Mouse (Mus musculus): ENCODE data around the gene Ndufa7.
"Not testable (repeated sequence)": the region's sequence is repeated elsewhere in the genome, so short reads cannot be mapped to it uniquely, and the experiment has no call there.

Gene Ndufa7

DNA sequence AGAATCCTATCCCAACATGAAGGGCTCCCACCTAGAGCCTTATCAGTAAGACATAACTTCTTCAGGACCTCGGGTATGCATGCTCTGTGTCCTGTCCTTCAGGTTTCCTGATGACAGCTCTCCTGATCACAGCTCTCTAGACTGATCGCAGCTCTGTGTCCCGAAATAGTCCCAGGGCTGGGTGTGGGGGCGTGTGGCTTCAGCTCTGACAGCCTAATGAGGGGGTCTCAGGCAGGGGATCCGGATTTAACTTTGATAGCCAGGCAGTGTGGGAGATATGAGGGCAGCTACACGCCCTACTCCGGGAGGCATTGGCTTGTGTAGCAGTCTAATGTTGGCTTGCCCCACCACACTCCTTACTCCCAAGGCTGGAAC lies 13.2 kb upstream of the Ndufa7 start:
- DNase-seq (ENCODE audit: low read depth) = no peak

GRCm38 (mm10) chr17:33812475-33812874 lies 11.9 kb upstream of the Ndufa7 start:
- peak; percentile 52 for DNase-seq (ENCODE audit: low read depth)

- no peak for DNase-seq (ENCODE audit: low read depth)
These were observed 11.4 kb upstream of the Ndufa7 start for GRCm38 (mm10) chr17:33812990-33813389.

- DNase-seq (ENCODE audit: low read depth) = peak; percentile 68
These were observed 9.0 kb upstream of the Ndufa7 start for GRCm38 (mm10) chr17:33815399-33815798.

- DNase-seq (ENCODE audit: low read depth) = no peak
These were observed 7.8 kb upstream of the Ndufa7 start for GRCm38 (mm10) chr17:33816612-33817011.

GRCm38 (mm10) chr17:33817184-33817968 lies 7.0 kb upstream of the Ndufa7 start:
- peak; percentile 87 for DNase-seq (ENCODE audit: low read depth)

GRCm38 (mm10) chr17:33817969-33818643 lies 6.3 kb upstream of the Ndufa7 start:
- no peak for DNase-seq (ENCODE audit: low read depth)

GRCm38 (mm10) chr17:33822436-33822959 lies 1.9 kb upstream of the Ndufa7 start:
- no peak for DNase-seq (ENCODE audit: low read depth)

DNA sequence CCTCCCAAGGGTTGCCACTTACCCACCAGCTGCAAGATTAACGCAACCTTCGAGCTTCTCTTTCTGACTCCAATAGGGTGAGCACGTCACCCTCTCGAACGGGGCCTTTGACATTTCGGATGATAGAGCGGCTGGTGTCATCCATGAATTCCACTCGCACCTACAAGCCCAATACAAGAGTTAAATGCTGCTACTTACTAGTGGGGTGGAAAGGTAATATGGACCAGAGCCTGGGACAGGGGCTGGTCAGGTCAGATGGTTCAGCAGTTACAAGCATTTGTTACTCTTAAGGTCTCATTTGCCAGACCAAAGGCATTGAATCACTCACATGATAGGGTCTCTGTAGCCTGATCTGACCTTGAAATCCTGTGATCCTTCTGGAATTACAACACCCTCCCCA lies 1.2 kb upstream of the Ndufa7 start:
- not testable (repeated sequence) for DNase-seq (ENCODE audit: low read depth)

DNA sequence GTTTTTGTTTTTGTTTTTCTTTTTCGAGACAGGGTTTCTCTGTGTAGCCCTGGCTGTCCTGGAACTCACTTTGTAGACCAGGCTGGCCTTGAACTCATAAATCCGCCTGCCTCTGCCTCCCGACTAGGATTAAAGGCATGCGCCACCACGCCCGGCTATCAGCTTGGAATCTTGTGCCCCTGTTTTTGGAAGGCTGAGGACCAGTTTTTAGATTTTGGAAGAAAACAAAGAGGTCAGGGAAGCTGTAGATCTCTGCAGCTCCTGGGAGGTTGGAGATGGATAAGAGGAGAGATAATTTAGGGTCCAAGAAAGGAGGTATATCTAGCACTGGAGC lies 592 bp downstream of the Ndufa7 start:
- DNase-seq (ENCODE audit: low read depth) = not testable (repeated sequence)

- DNase-seq (ENCODE audit: low read depth) = peak; percentile 33
These were observed 1.1 kb downstream of the Ndufa7 start for GRCm38 (mm10) chr17:33825462-33825861.

GRCm38 (mm10) chr17:33826850-33827249 lies 2.5 kb downstream of the Ndufa7 start:
- DNase-seq (ENCODE audit: low read depth) = peak; percentile 86

DNA sequence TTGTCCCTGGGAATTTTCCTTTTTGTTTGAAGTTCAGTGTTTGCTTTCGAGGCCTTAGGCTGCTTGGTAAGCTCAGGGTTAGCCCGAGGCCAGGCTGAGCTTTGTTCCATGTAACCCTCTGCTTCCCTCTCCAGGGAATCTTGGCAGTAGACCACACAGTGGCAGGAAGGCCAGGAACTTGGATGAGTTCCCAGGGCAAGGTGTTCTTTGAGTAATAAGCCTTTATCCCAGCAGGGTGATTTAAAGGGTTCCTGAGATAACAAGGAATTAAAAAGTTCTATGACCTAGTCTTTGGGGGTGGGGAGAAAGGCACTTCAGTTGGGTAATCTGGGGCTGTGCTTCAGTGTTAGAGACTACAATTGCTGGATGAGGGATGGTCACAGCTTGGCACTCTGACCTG lies 4.5 kb downstream of the Ndufa7 start:
- no peak for DNase-seq (ENCODE audit: low read depth)

GRCm38 (mm10) chr17:33829561-33829960 lies 5.2 kb downstream of the Ndufa7 start:
- no peak for DNase-seq (ENCODE audit: low read depth)

DNA sequence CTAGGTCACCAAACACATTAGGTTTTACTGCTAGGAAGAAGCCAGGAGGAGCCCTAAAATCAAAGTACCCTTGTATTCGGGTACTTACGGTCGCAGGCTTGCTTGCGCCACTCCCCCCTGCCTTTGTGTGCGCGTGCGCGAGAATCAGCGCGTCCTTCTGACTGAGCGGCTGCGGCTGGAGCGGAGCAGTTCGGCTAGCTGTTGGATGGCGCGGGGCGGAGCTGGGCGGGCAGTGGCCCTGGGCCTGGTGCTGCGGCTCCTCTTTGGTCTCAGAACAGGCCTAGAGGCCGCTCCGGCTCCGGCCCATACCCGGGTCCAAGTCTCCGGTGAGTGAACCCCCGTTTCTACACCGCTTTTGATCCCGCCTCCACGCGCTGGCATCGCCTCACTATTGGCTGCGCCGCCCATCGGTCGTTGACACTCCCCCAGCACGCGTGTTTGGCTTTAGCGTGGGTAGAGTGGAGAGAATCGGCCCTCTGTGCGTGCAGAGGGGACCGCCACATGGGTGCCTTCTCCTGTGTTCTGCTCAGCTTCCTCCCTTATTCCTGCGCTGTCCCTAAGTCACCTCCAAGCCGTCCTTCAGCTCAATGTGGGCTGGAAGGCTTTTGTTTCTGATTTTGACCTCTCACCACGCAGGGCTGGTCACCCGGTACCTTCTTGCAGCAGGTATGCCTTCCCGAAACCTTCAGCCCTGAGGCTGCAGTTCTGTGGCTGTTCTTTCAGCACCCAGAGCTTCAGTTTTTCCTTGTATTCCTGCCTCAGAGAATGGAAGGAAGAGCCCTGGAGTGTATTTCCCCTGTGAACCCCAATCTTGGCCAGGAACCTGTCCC lies 18.8 kb downstream of the Ndufa7 start, which contains the start of gene Cd320:
Cd320 (plus strand) TSS at position 126 of the 830 bp plus-strand sequence.
- peak; percentile 92 for DNase-seq (ENCODE audit: low read depth)

- DNase-seq (ENCODE audit: low read depth) = no peak
These were observed 19.8 kb downstream of the Ndufa7 start for GRCm38 (mm10) chr17:33844196-33844595.

GRCm38 (mm10) chr17:33848139-33848538 lies 23.8 kb downstream of the Ndufa7 start:
- DNase-seq (ENCODE audit: low read depth) = no peak

- DNase-seq (ENCODE audit: low read depth) = no peak
These were observed 27.0 kb downstream of the Ndufa7 start for GRCm38 (mm10) chr17:33851331-33851730.

- no peak for DNase-seq (ENCODE audit: low read depth)
These were observed 33.4 kb downstream of the Ndufa7 start for GRCm38 (mm10) chr17:33857816-33858215.

- peak; percentile 96 for DNase-seq (ENCODE audit: low read depth)
These were observed 41.1 kb downstream of the Ndufa7 start for GRCm38 (mm10) chr17:33865330-33866030.

DNA sequence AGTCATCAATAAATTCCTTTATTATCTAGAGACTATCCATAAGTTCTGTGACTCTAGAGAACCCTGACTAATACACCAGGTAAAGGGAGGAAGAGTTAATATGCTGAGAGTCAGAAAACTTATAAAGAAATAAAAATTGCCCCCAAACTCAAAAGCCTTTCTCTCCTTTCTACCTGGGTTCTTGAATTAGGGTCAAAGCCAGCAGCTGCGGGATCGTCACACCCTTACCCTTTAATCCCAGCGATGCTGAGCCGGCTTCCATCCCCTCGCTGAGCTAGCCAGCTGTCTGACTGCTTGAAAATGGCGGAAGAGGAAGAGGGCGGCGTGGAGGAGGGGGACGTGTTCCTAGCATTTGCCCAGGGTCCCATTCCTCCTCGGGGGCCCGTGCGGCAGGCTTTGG lies 49.2 kb downstream of the Ndufa7 start, which contains the start of gene Gm7029:
Gm7029 (plus strand) TSS at position 301 of the 400 bp plus-strand sequence.
- DNase-seq (ENCODE audit: low read depth) = not testable (repeated sequence)

DNA sequence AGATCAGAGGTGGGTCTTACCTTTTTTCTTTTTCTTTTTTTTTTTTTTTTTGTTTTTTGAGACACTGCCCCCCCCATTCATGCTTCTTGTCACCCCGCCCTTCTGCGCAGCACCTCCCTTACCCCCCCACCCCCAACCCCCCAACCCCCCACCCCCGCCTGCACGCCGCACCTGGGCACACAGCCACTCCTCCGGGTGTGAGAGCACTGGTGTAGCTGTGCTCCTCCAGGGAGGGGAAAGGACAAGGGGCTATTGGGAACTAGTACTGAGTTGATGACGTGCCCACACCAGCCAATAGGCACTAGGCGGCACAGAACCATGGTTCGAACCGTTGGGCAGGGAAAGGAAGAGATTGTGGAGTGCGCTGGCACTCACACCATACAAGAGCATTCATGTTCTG lies 50.0 kb downstream of the Ndufa7 start:
- DNase-seq (ENCODE audit: low read depth) = no peak

Measured in 416B (cell line).